Mouse (Mus musculus): ENCODE measurements around the gene Kbtbd12. TPM values are rescaled to one million over a fixed set of nuclear protein-coding genes. Genes with fewer than 3 reads are reported as not detected.

Kbtbd12 gene
- polyA plus RNA-seq, 1 experiment from 2014 or later = not detected

DNA sequence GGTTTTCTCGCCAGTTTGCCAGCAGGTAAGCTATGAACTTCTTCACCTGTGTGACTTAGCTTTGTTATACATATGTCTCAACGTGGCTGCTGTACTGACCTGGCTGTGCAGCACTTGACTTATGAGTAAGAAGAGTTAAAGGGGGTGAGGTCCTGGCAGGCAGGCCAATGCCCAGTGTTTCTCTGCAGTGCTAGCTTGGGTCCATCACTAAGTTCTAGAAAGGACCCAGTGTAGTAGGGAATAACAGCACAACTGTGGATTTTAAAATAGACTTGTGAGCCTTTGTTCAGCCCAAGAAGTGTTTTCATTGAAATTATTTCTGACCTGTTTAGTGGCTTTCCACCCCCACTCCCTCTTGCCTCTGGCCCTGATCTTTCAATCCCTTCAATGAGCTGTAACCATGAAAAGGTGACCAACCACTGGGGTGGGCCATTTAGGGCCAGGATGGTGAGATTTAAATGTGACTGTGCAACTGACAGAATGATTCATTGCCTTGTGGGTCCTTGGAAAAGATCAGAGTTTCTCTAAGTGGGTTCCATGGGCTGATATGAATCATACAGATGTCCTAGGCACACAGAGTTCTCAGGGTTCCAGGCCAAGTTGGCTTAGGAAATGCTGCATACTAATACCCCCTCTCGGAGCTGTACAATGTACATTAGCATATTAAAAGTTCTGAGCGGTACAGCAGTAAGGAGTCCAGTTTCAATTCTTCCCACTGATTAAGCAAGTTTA is 10.0 kb upstream of the Kbtbd12 start:
- DNase-seq (ENCODE audit: low spot score) = no peak
- Histone ChIP-seq H3K4me2 (ENCODE audit: low read depth) (no peak overlapping the region), H3K36me3 (ENCODE audit: control insufficient read depth, insufficient read depth, low read length) (no peaks in the 10 kb centered on the region), H3K27me3 (ENCODE audit: control insufficient read depth, insufficient read depth, low read length) (no peaks in the 10 kb centered on the region), H3K27ac (ENCODE audit: low read depth, low read length) (no peak overlapping the region), H3K9me3 (ENCODE audit: control insufficient read depth, low read length) (no peaks in the 10 kb centered on the region), H3K9ac (ENCODE audit: low read length) (no peak overlapping the region), H3K4me3 (ENCODE audit: low read depth, low read length) (no peak overlapping the region), H3K4me1 (ENCODE audit: control insufficient read depth, insufficient read depth, low read length) (no peaks in the 10 kb centered on the region)
- ATAC-seq (ENCODE audit: insufficient read depth, low FRiP score, low TSS enrichment) = no peak
- WGBS = 68% methylated on average over 4 of the region's 4 CpGs

DNA sequence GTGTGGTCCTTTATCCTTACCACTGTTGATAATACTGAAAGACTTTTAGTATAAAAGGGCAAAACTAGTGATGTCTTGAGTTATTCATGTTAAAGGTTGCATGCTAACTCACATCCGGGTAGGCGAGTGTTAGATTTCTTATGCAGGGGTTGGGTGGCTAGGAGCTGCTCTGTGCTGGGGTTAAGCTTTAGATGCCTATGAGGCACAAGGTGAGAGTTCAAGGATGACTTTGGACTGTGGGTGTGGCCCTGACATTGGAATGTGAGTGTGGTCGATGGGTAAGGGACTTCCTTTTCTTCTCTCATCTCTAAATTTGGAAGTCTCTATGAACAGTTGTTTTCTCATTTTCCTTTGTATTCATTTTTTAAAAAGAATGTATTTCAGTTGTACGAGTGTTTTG is 7.0 kb upstream of the Kbtbd12 start:
- no peak overlapping the region for H3K9ac ChIP-seq (ENCODE audit: low read length)
- H3K4me3 ChIP-seq (ENCODE audit: low read depth, low read length) = no peak overlapping the region
- 0 out of 2 replicates have a peak, but pooled peaks cover 2% of the 10 kb centered on the region for H3K4me1 ChIP-seq (ENCODE audit: control insufficient read depth, insufficient read depth, low read length)
- no peak overlapping the region for H3K4me2 ChIP-seq (ENCODE audit: low read depth)
- ATAC-seq (ENCODE audit: insufficient read depth, low FRiP score, low TSS enrichment) = no peak
- DNase-seq (ENCODE audit: low spot score) = no peak
- H3K27me3 ChIP-seq (ENCODE audit: control insufficient read depth, insufficient read depth, low read length) = no peaks in the 10 kb centered on the region
- 84% methylated on average over 4 of the region's 4 CpGs for WGBS
- H3K27ac ChIP-seq (ENCODE audit: low read depth, low read length) = no peak overlapping the region
- H3K9me3 ChIP-seq (ENCODE audit: control insufficient read depth, low read length) = no peaks in the 10 kb centered on the region
- H3K36me3 ChIP-seq (ENCODE audit: control insufficient read depth, insufficient read depth, low read length) = no peaks in the 10 kb centered on the region

- Histone ChIP-seq H3K27ac (ENCODE audit: low read depth, low read length) (no peak overlapping the region), H3K9ac (ENCODE audit: low read length) (no peak overlapping the region), H3K36me3 (ENCODE audit: control insufficient read depth, insufficient read depth, low read length) (no peaks in the 10 kb centered on the region), H3K4me2 (ENCODE audit: low read depth) (no peak overlapping the region), H3K4me3 (ENCODE audit: low read depth, low read length) (no peak overlapping the region), H3K4me1 (ENCODE audit: control insufficient read depth, insufficient read depth, low read length) (0 out of 2 replicates have a peak, but pooled peaks cover 2% of the 10 kb centered on the region), H3K27me3 (ENCODE audit: control insufficient read depth, insufficient read depth, low read length) (no peaks in the 10 kb centered on the region), H3K9me3 (ENCODE audit: control insufficient read depth, low read length) (0 out of 2 replicates have a peak, but pooled peaks cover 2% of the 10 kb centered on the region)
- ATAC-seq (ENCODE audit: insufficient read depth, low FRiP score, low TSS enrichment) (no peak), DNase-seq (ENCODE audit: low spot score) (no peak)
- whole genome bisulfite sequencing = 72% methylated on average over 4 of the region's 4 CpGs
These were observed 3.7 kb upstream of the Kbtbd12 start for GRCm38 (mm10) chr6:88641346-88641920.

GRCm38 (mm10) chr6:88640331-88640730 is 2.6 kb upstream of the Kbtbd12 start:
- H3K4me3 ChIP-seq (ENCODE audit: low read depth, low read length) = no peak overlapping the region
- no peak overlapping the region for H3K4me2 ChIP-seq (ENCODE audit: low read depth)
- WGBS = 41% methylated on average over 3 of the region's 3 CpGs
- DNase-seq (ENCODE audit: low spot score) = no peak
- H3K4me1 ChIP-seq (ENCODE audit: control insufficient read depth, insufficient read depth, low read length) = 0 out of 2 replicates have a peak, but pooled peaks cover 2% of the 10 kb centered on the region
- no peak for ATAC-seq (ENCODE audit: insufficient read depth, low FRiP score, low TSS enrichment)
- H3K27ac ChIP-seq (ENCODE audit: low read depth, low read length) = no peak overlapping the region
- no peak overlapping the region for H3K9ac ChIP-seq (ENCODE audit: low read length)
- 0 out of 2 replicates have a peak, but pooled peaks cover 2% of the 10 kb centered on the region for H3K9me3 ChIP-seq (ENCODE audit: control insufficient read depth, low read length)
- H3K27me3 ChIP-seq (ENCODE audit: control insufficient read depth, insufficient read depth, low read length) = no peaks in the 10 kb centered on the region
- no peaks in the 10 kb centered on the region for H3K36me3 ChIP-seq (ENCODE audit: control insufficient read depth, insufficient read depth, low read length)

GRCm38 (mm10) chr6:88639921-88640320 is 2.2 kb upstream of the Kbtbd12 start:
- DNase-seq (ENCODE audit: low spot score) (peak; percentile 31), ATAC-seq (ENCODE audit: insufficient read depth, low FRiP score, low TSS enrichment) (no peak)
- 0 out of 2 replicates have a peak, but pooled peaks cover 2% of the 10 kb centered on the region for H3K9me3 ChIP-seq (ENCODE audit: control insufficient read depth, low read length)
- no peak overlapping the region for H3K9ac ChIP-seq (ENCODE audit: low read length)
- H3K4me2 ChIP-seq (ENCODE audit: low read depth) = no peak overlapping the region
- no peaks in the 10 kb centered on the region for H3K36me3 ChIP-seq (ENCODE audit: control insufficient read depth, insufficient read depth, low read length)
- WGBS = 1% methylated on average over 9 of the region's 9 CpGs
- no peak overlapping the region for H3K27ac ChIP-seq (ENCODE audit: low read depth, low read length)
- no peaks in the 10 kb centered on the region for H3K27me3 ChIP-seq (ENCODE audit: control insufficient read depth, insufficient read depth, low read length)
- no peak overlapping the region for H3K4me3 ChIP-seq (ENCODE audit: low read depth, low read length)
- H3K4me1 ChIP-seq (ENCODE audit: control insufficient read depth, insufficient read depth, low read length) = 0 out of 2 replicates have a peak, but pooled peaks cover 2% of the 10 kb centered on the region

GRCm38 (mm10) chr6:88639372-88639920 is 1.7 kb upstream of the Kbtbd12 start:
- Histone ChIP-seq H3K4me2 (ENCODE audit: low read depth) (no peak overlapping the region), H3K9ac (ENCODE audit: low read length) (no peak overlapping the region), H3K4me1 (ENCODE audit: control insufficient read depth, insufficient read depth, low read length) (0 out of 2 replicates have a peak, but pooled peaks cover 2% of the 10 kb centered on the region), H3K36me3 (ENCODE audit: control insufficient read depth, insufficient read depth, low read length) (no peaks in the 10 kb centered on the region), H3K9me3 (ENCODE audit: control insufficient read depth, low read length) (0 out of 2 replicates have a peak, but pooled peaks cover 2% of the 10 kb centered on the region), H3K27ac (ENCODE audit: low read depth, low read length) (no peak overlapping the region), H3K4me3 (ENCODE audit: low read depth, low read length) (no peak overlapping the region), H3K27me3 (ENCODE audit: control insufficient read depth, insufficient read depth, low read length) (no peaks in the 10 kb centered on the region)
- ATAC-seq (ENCODE audit: insufficient read depth, low FRiP score, low TSS enrichment) (no peak), DNase-seq (ENCODE audit: low spot score) (no peak)
- 32% methylated on average over 6 of the region's 6 CpGs for WGBS

DNA sequence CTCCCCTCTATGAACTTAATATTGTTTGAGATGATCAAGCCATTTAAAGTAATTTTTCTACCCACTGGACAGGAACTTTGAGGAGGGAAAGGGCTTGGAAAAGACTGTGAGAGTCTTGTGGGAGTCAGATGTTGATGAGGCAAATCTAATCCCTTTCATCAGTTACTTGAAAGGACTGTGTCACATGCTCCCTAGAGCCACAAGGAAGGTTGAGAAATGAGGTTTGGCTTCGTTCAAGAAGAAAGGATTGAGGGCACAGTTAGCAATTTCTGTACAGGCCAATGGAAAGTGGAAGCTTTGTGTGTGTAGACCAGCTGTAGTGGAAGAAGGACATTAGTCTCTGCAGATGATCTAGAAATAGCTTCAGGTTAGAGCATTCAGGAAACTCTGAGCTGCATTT is 1.2 kb upstream of the Kbtbd12 start:
- Histone ChIP-seq H3K4me3 (ENCODE audit: low read depth, low read length) (no peak overlapping the region), H3K4me2 (ENCODE audit: low read depth) (no peak overlapping the region), H3K4me1 (ENCODE audit: control insufficient read depth, insufficient read depth, low read length) (0 out of 2 replicates have a peak, but pooled peaks cover 2% of the 10 kb centered on the region), H3K27ac (ENCODE audit: low read depth, low read length) (no peak overlapping the region), H3K9ac (ENCODE audit: low read length) (no peak overlapping the region), H3K36me3 (ENCODE audit: control insufficient read depth, insufficient read depth, low read length) (no peaks in the 10 kb centered on the region), H3K27me3 (ENCODE audit: control insufficient read depth, insufficient read depth, low read length) (no peaks in the 10 kb centered on the region), H3K9me3 (ENCODE audit: control insufficient read depth, low read length) (0 out of 2 replicates have a peak, but pooled peaks cover 2% of the 10 kb centered on the region)
- ATAC-seq (ENCODE audit: insufficient read depth, low FRiP score, low TSS enrichment) (no peak), DNase-seq (ENCODE audit: low spot score) (no peak)
- 33% methylated on average over 1 of the region's 1 CpGs for WGBS

- H3K4me3 ChIP-seq (ENCODE audit: low read depth, low read length) = no peak overlapping the region
- WGBS = 95% methylated on average over 6 of the region's 6 CpGs
- H3K27me3 ChIP-seq (ENCODE audit: control insufficient read depth, insufficient read depth, low read length) = no peaks in the 10 kb centered on the region
- no peak overlapping the region for H3K4me2 ChIP-seq (ENCODE audit: low read depth)
- no peaks in the 10 kb centered on the region for H3K36me3 ChIP-seq (ENCODE audit: control insufficient read depth, insufficient read depth, low read length)
- ATAC-seq (ENCODE audit: insufficient read depth, low FRiP score, low TSS enrichment) (no peak), DNase-seq (ENCODE audit: low spot score) (no peak)
- 0 out of 2 replicates have a peak, but pooled peaks cover 2% of the 10 kb centered on the region for H3K9me3 ChIP-seq (ENCODE audit: control insufficient read depth, low read length)
- no peak overlapping the region for H3K27ac ChIP-seq (ENCODE audit: low read depth, low read length)
- no peak overlapping the region for H3K9ac ChIP-seq (ENCODE audit: low read length)
- H3K4me1 ChIP-seq (ENCODE audit: control insufficient read depth, insufficient read depth, low read length) = 0 out of 2 replicates have a peak, but pooled peaks cover 2% of the 10 kb centered on the region
These were observed 1.6 kb downstream of the Kbtbd12 start for GRCm38 (mm10) chr6:88635881-88636754.

Data from neural tube, embryonic 11.5 days (tissue).